Mouse (Mus musculus) mouse trophoblast stem cell (cell line): ENCODE results near the gene Tomm5.
"Not testable (repeated sequence)": the region's sequence is repeated elsewhere in the genome, so short reads cannot be mapped to it uniquely, and the experiment has no call there.

ENCODE experiments used
- in situ Hi-C, 2 experiments: fragments of 300-500 bp; cut with MseI, MboI; formaldehyde crosslinking; loops; 2 replicates in 1 of 2; 3 replicates in 1 of 2; pipeline ENCODE4 v1.15.1; 2025

Tomm5 gene

GRCm38 (mm10) chr4:45107601-45108277 lies at the start of gene Tomm5:
Gene Tomm5 (minus strand): TSS chr4:45108114.
- in situ Hi-C loops = no loop called here

- in situ Hi-C loops = no loop called here
Observed at GRCm38 (mm10) chr4:45156433-45156832, 48.5 kb upstream of the Tomm5 start.

GRCm38 (mm10) chr4:45143005-45143404 lies 35.1 kb upstream of the Tomm5 start:
- in situ Hi-C loops = no loop called here

GRCm38 (mm10) chr4:45142411-45142810 lies 34.5 kb upstream of the Tomm5 start:
- in situ Hi-C loops = no loop called here

GRCm38 (mm10) chr4:45141835-45142234 lies 33.9 kb upstream of the Tomm5 start:
- in situ Hi-C loops = no loop called here

GRCm38 (mm10) chr4:45137636-45138035 lies 29.7 kb upstream of the Tomm5 start:
- in situ Hi-C loops = no loop called here

- in situ Hi-C loops = no loop called here
Observed at GRCm38 (mm10) chr4:45134471-45134870, 26.6 kb upstream of the Tomm5 start.

GRCm38 (mm10) chr4:45131021-45131420 lies 23.1 kb upstream of the Tomm5 start:
- in situ Hi-C loops = no loop called here

GRCm38 (mm10) chr4:45121311-45121710 lies 13.4 kb upstream of the Tomm5 start:
- in situ Hi-C loops = no loop called here

- in situ Hi-C loops = no loop called here
Observed at GRCm38 (mm10) chr4:45108456-45109110, 669 bp upstream of the Tomm5 start.

GRCm38 (mm10) chr4:45107066-45107465 lies 848 bp downstream of the Tomm5 start:
- in situ Hi-C loops = no loop called here

GRCm38 (mm10) chr4:45106409-45106808 lies 1.5 kb downstream of the Tomm5 start:
- in situ Hi-C loops = no loop called here

- in situ Hi-C loops = no loop called here
Observed at GRCm38 (mm10) chr4:45097198-45097872, 10.6 kb downstream of the Tomm5 start.

- in situ Hi-C loops = no loop called here
Observed at GRCm38 (mm10) chr4:45084895-45085290, 23.0 kb downstream of the Tomm5 start.

GRCm38 (mm10) chr4:45084021-45084894 lies 23.7 kb downstream of the Tomm5 start, which contains the start of gene Fbxo10:
Gene Fbxo10 (minus strand): TSS chr4:45084604.
- in situ Hi-C loops = no loop called here

- in situ Hi-C loops = no loop called here
Observed at GRCm38 (mm10) chr4:45083487-45083886, 24.4 kb downstream of the Tomm5 start.

- in situ Hi-C loops = no loop called here
Observed at GRCm38 (mm10) chr4:45082951-45083350, 25.0 kb downstream of the Tomm5 start.

GRCm38 (mm10) chr4:45081041-45081440 lies 26.9 kb downstream of the Tomm5 start:
- in situ Hi-C loops = not testable (repeated sequence)

- in situ Hi-C loops = no loop called here
Observed at GRCm38 (mm10) chr4:45073544-45073943, 34.4 kb downstream of the Tomm5 start.

GRCm38 (mm10) chr4:45072261-45072973 lies 35.5 kb downstream of the Tomm5 start:
- in situ Hi-C loops = no loop called here

- in situ Hi-C loops = no loop called here
Observed at GRCm38 (mm10) chr4:45067742-45068141, 40.2 kb downstream of the Tomm5 start.
